Comparison of ENCODE assay signal across 11 mouse cellular contexts in the genomic region with DNA sequence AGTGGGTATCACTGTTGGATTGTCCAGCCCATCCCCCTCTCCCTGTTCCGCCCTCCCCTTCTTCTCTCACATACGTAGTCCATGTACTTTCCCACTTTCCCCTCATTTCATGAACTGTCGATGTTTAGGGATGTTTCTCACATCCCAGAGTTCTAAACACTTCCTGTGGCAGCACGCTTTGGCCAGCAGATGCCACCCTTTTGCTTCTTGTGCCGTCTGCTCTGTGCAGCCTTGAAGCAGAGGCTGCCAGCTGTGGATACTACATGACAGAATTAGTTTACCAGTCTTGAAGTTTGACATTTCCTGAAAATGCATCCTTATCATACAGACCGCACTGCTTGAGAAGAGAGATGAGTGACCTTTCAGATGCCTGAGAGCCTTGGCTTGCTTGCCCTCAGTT. TPM values are rescaled to one million over a fixed set of nuclear protein-coding genes. Genes with fewer than 3 reads are reported as not detected.
DNase-seq lines count a peak whose midpoint lies in the region; ATAC-seq and TF ChIP-seq lines count a peak whose summit lies in the region.
"Had no signal": no experiment of that assay in that cellular context is flagged by ENCODE, and none has a peak within 500 bp of the region (broad histone marks: within the 10 kb centered on the region; RNA-seq: fewer than 3 reads in every experiment).

No protein-coding gene starts in this region.

- peak; percentile 79 for ATAC-seq in forebrain, postnatal 0 days
- no peak for ATAC-seq in forebrain, embryonic 15.5 days (replicated peaks)
- ATAC-seq in liver, postnatal 0 days: no peak

- TF ChIP-seq CTCF in forebrain, postnatal 0 days (IDR thresholded peaks at IDR 0.05; ENCODE audit: low read depth): peak; percentile 73
- peak; percentile 51 for TF ChIP-seq CTCF in liver, postnatal 0 days (IDR thresholded peaks at IDR 0.05; ENCODE audit: low read depth)

- 0 out of 2 replicates have a peak, but pooled peaks cover 5% of the 10 kb centered on the region for H3K36me3 ChIP-seq in forebrain, postnatal 0 days (ENCODE audit: insufficient read depth)
- no peaks in the 10 kb centered on the region for H3K36me3 ChIP-seq in forebrain, embryonic 15.5 days
- peaks cover 14% of the 10 kb centered on the region for H3K36me3 ChIP-seq in liver, postnatal 0 days (replicated peaks; ENCODE audit: insufficient read depth, low read length)

- H3K27ac ChIP-seq in forebrain, postnatal 0 days (ENCODE audit: low read depth, low read length): no peak overlapping the region
- H3K27ac ChIP-seq in forebrain, embryonic 15.5 days (replicated peaks): no peak overlapping the region
- H3K27ac ChIP-seq in liver, postnatal 0 days (ENCODE audit: low read depth): no peak overlapping the region
- H3K27ac ChIP-seq: embryonic facial prominence, embryonic 13.5 days had no signal

- 0 out of 2 replicates have a peak, but pooled peaks cover 7% of the 10 kb centered on the region for H3K4me1 ChIP-seq in forebrain, postnatal 0 days (ENCODE audit: insufficient read depth)
- no peaks in the 10 kb centered on the region for H3K4me1 ChIP-seq in forebrain, embryonic 15.5 days
- H3K4me1 ChIP-seq in liver, postnatal 0 days (ENCODE audit: insufficient read depth): 0 out of 2 replicates have a peak, but pooled peaks cover 2% of the 10 kb centered on the region

- peak; percentile 54 for DNase-seq in forebrain, postnatal 0 days
- DNase-seq in liver, postnatal 0 days: no peak
- DNase-seq in liver: no peak
- DNase-seq in kidney, postnatal 36 days: peak; percentile 32 to 63
- DNase-seq in retina, postnatal 1 day: peak; percentile 42
- DNase-seq in testis, postnatal 14 days (ENCODE audit: low spot score): no peak
- no peak for DNase-seq in ovary, postnatal 10 days (ENCODE audit: low spot score)

- no peak overlapping the region for H3K4me2 ChIP-seq in forebrain, postnatal 0 days (ENCODE audit: low read depth)
- no peak overlapping the region for H3K4me2 ChIP-seq in forebrain, embryonic 15.5 days (replicated peaks)
- H3K4me2 ChIP-seq in liver, postnatal 0 days (ENCODE audit: low read depth, low read length): no peak overlapping the region
- H3K4me2 ChIP-seq: embryonic facial prominence, embryonic 13.5 days had no signal

- TF ChIP-seq EP300 in liver, postnatal 0 days (IDR thresholded peaks at IDR 0.05; ENCODE audit: low read depth): no peak

- H3K9me3 ChIP-seq in forebrain, postnatal 0 days (ENCODE audit: low read length): no peaks in the 10 kb centered on the region
- no peaks in the 10 kb centered on the region for H3K9me3 ChIP-seq in forebrain, embryonic 15.5 days
- H3K9me3 ChIP-seq in liver, postnatal 0 days (ENCODE audit: low read length): no peaks in the 10 kb centered on the region
- H3K9me3 ChIP-seq: embryonic facial prominence, embryonic 13.5 days had no signal

- 61% methylated on average over 6 of the region's 6 CpGs for WGBS in forebrain, postnatal 0 days
- 63% methylated on average over 6 of the region's 6 CpGs for WGBS in forebrain, embryonic 15.5 days
- 68% methylated on average over 6 of the region's 6 CpGs for WGBS in liver, postnatal 0 days (ENCODE audit: insufficient replicate concordance)

- no peak overlapping the region for H3K4me3 ChIP-seq in forebrain, postnatal 0 days (ENCODE audit: low read depth, low read length)
- H3K4me3 ChIP-seq in forebrain, embryonic 15.5 days: no peak overlapping the region
- H3K4me3 ChIP-seq in liver, postnatal 0 days (ENCODE audit: low read depth, low read length): no peak overlapping the region
- H3K4me3 ChIP-seq: embryonic facial prominence, embryonic 13.5 days had no signal

- no peak overlapping the region for H3K9ac ChIP-seq in forebrain, postnatal 0 days
- H3K9ac ChIP-seq in forebrain, embryonic 15.5 days (replicated peaks): no peak overlapping the region
- no peak overlapping the region for H3K9ac ChIP-seq in liver, postnatal 0 days (replicated peaks)
- H3K9ac ChIP-seq: embryonic facial prominence, embryonic 13.5 days had no signal

- H3K27me3 ChIP-seq in forebrain, postnatal 0 days (ENCODE audit: insufficient read depth, low read length): no peaks in the 10 kb centered on the region
- H3K27me3 ChIP-seq in forebrain, embryonic 15.5 days: no peaks in the 10 kb centered on the region
- no peaks in the 10 kb centered on the region for H3K27me3 ChIP-seq in liver, postnatal 0 days (ENCODE audit: insufficient read depth, low read length)
- H3K27me3 ChIP-seq: embryonic facial prominence, embryonic 13.5 days had no signal

RNA-seq across cellular contexts. Expression of gene Kcns1, which starts 36.4 kb away (rescaled TPM):
- total RNA-seq in forebrain, postnatal 0 days (2014; rRNA removed): 12.8 and 15.4 TPM in 2 replicates
- polyA plus RNA-seq in forebrain, postnatal 0 days (2015; fragmentation: Nextera tagmentation; extraction: Ambion mirVana): 2.4 and 3.5 TPM in 2 replicates
- 0.55 and 0.75 TPM in 2 replicates for polyA plus RNA-seq in forebrain, embryonic 15.5 days (2015; fragmentation: Nextera tagmentation; extraction: Ambion mirVana)
- not detected in 2 replicates for polyA plus RNA-seq in liver, postnatal 0 days (2015; fragmentation: Nextera tagmentation; extraction: Ambion mirVana)
- total RNA-seq: neutrophil, adult 5-6 weeks had no signal

RNA-seq across cellular contexts. Expression of gene Wfdc5, which starts 48.0 kb away (rescaled TPM):
- total RNA-seq in forebrain, postnatal 0 days (2014; rRNA removed): not detected in 2 replicates
- polyA plus RNA-seq in forebrain, postnatal 0 days (2015; fragmentation: Nextera tagmentation; extraction: Ambion mirVana): not detected in 2 replicates
- not detected in 2 replicates for polyA plus RNA-seq in forebrain, embryonic 15.5 days (2015; fragmentation: Nextera tagmentation; extraction: Ambion mirVana)
- not detected in 2 replicates for polyA plus RNA-seq in liver, postnatal 0 days (2015; fragmentation: Nextera tagmentation; extraction: Ambion mirVana)
- total RNA-seq: layer of hippocampus, postnatal 36 days; neutrophil, adult 5-6 weeks had no signal
- polyA plus RNA-seq: embryonic facial prominence, embryonic 13.5 days had no signal

RNA-seq across cellular contexts. Expression of gene Wfdc12, which starts 55.8 kb away (rescaled TPM):
- total RNA-seq in forebrain, postnatal 0 days (2014; rRNA removed): not detected in 2 replicates
- not detected in 2 replicates for polyA plus RNA-seq in forebrain, postnatal 0 days (2015; fragmentation: Nextera tagmentation; extraction: Ambion mirVana)
- not detected in 2 replicates for polyA plus RNA-seq in forebrain, embryonic 15.5 days (2015; fragmentation: Nextera tagmentation; extraction: Ambion mirVana)
- polyA plus RNA-seq in liver, postnatal 0 days (2015; fragmentation: Nextera tagmentation; extraction: Ambion mirVana): 0.14 TPM in 2 replicates
- total RNA-seq: layer of hippocampus, postnatal 36 days; neutrophil, adult 5-6 weeks had no signal
- polyA plus RNA-seq: embryonic facial prominence, embryonic 13.5 days had no signal

Comparison
In these comparisons a context has a peak if more than half of its experiments do, and no peak if none do; other contexts are left out.
1. DNase-seq: peak in forebrain, postnatal 0 days (single experiment), kidney, postnatal 36 days (2 of 2) and retina, postnatal 1 day (single experiment); none in liver, postnatal 0 days (single experiment), liver (single experiment), testis, postnatal 14 days (single experiment) and ovary, postnatal 10 days (single experiment).